Mouse (Mus musculus): ENCODE results near the gene Fam219b. TPM values are rescaled to one million over a fixed set of nuclear protein-coding genes. Genes with fewer than 3 reads are reported as not detected.

The Fam219b gene
- polyA plus RNA-seq, 1 experiment from 2014 or later = 23.6 TPM

GRCm38 (mm10) chr9:57554753-57555152, 17.4 kb downstream of the Fam219b start:
- Histone ChIP-seq H3K27ac (ENCODE audit: low read depth, low read length) (no peak overlapping the region), H3K4me3 (ENCODE audit: low read length) (no peak overlapping the region), H3K36me3 (ENCODE audit: control insufficient read depth, insufficient read depth, low read length) (no peaks in the 10 kb centered on the region), H3K9ac (ENCODE audit: low read depth, low read length) (no peak overlapping the region), H3K9me3 (ENCODE audit: control insufficient read depth, low read length) (no peaks in the 10 kb centered on the region), H3K4me2 (ENCODE audit: low read length) (no peak overlapping the region), H3K4me1 (ENCODE audit: control insufficient read depth, insufficient read depth, low read depth, low read length) (peaks cover 6% of the 10 kb centered on the region), H3K27me3 (replicated peaks; ENCODE audit: control insufficient read depth, insufficient read depth, low read length) (no peaks in the 10 kb centered on the region; the same call in 1 of the 2 replicates)
- 38% methylated on average over 3 of the region's 3 CpGs for WGBS
- ATAC-seq = no peak

- ATAC-seq = no peak
- H3K9me3 ChIP-seq (ENCODE audit: control insufficient read depth, low read length) = no peaks in the 10 kb centered on the region
- H3K4me3 ChIP-seq (ENCODE audit: low read length) = no peak overlapping the region
- H3K4me2 ChIP-seq (ENCODE audit: low read length) = no peak overlapping the region
- peaks cover 14% of the 10 kb centered on the region for H3K4me1 ChIP-seq (ENCODE audit: control insufficient read depth, insufficient read depth, low read depth, low read length)
- H3K27ac ChIP-seq (ENCODE audit: low read depth, low read length) = no peak overlapping the region
- WGBS = 74% methylated on average over 3 of the region's 3 CpGs
- H3K27me3 ChIP-seq (replicated peaks; ENCODE audit: control insufficient read depth, insufficient read depth, low read length) = no peaks in the 10 kb centered on the region; the same call in 1 of the 2 replicates
- H3K9ac ChIP-seq (ENCODE audit: low read depth, low read length) = no peak overlapping the region
- no peaks in the 10 kb centered on the region for H3K36me3 ChIP-seq (ENCODE audit: control insufficient read depth, insufficient read depth, low read length)
These were observed 19.9 kb downstream of the Fam219b start for GRCm38 (mm10) chr9:57557215-57557614.

GRCm38 (mm10) chr9:57558625-57559024, 21.3 kb downstream of the Fam219b start:
- H3K4me3 ChIP-seq (ENCODE audit: low read length) = no peak overlapping the region
- 91% methylated on average over 4 of the region's 4 CpGs for WGBS
- no peaks in the 10 kb centered on the region for H3K9me3 ChIP-seq (ENCODE audit: control insufficient read depth, low read length)
- no peaks in the 10 kb centered on the region for H3K36me3 ChIP-seq (ENCODE audit: control insufficient read depth, insufficient read depth, low read length)
- no peak for ATAC-seq
- no peak overlapping the region for H3K4me2 ChIP-seq (ENCODE audit: low read length)
- peaks cover 20% of the 10 kb centered on the region for H3K4me1 ChIP-seq (ENCODE audit: control insufficient read depth, insufficient read depth, low read depth, low read length)
- H3K9ac ChIP-seq (ENCODE audit: low read depth, low read length) = no peak overlapping the region
- H3K27ac ChIP-seq (ENCODE audit: low read depth, low read length) = no peak overlapping the region
- H3K27me3 ChIP-seq (replicated peaks; ENCODE audit: control insufficient read depth, insufficient read depth, low read length) = no peaks in the 10 kb centered on the region; the same call in 1 of the 2 replicates

GRCm38 (mm10) chr9:57559568-57559967, 22.2 kb downstream of the Fam219b start:
- no peaks in the 10 kb centered on the region; the same call in 1 of the 2 replicates for H3K27me3 ChIP-seq (replicated peaks; ENCODE audit: control insufficient read depth, insufficient read depth, low read length)
- H3K9me3 ChIP-seq (ENCODE audit: control insufficient read depth, low read length) = no peaks in the 10 kb centered on the region
- WGBS = 69% methylated on average over 2 of the region's 2 CpGs
- no peak overlapping the region for H3K4me3 ChIP-seq (ENCODE audit: low read length)
- ATAC-seq = no peak
- no peak overlapping the region for H3K9ac ChIP-seq (ENCODE audit: low read depth, low read length)
- H3K27ac ChIP-seq (ENCODE audit: low read depth, low read length) = no peak overlapping the region
- H3K4me2 ChIP-seq (ENCODE audit: low read length) = no peak overlapping the region
- peaks cover 22% of the 10 kb centered on the region for H3K4me1 ChIP-seq (ENCODE audit: control insufficient read depth, insufficient read depth, low read depth, low read length)
- H3K36me3 ChIP-seq (ENCODE audit: control insufficient read depth, insufficient read depth, low read length) = no peaks in the 10 kb centered on the region

- H3K4me1 ChIP-seq (ENCODE audit: control insufficient read depth, insufficient read depth, low read depth, low read length) = peaks cover 22% of the 10 kb centered on the region
- H3K9me3 ChIP-seq (ENCODE audit: control insufficient read depth, low read length) = no peaks in the 10 kb centered on the region
- H3K27me3 ChIP-seq (replicated peaks; ENCODE audit: control insufficient read depth, insufficient read depth, low read length) = no peaks in the 10 kb centered on the region; the same call in 1 of the 2 replicates
- peak overlapping the region; percentile 86 for H3K4me2 ChIP-seq (ENCODE audit: low read length)
- no peaks in the 10 kb centered on the region for H3K36me3 ChIP-seq (ENCODE audit: control insufficient read depth, insufficient read depth, low read length)
- H3K9ac ChIP-seq (ENCODE audit: low read depth, low read length) = peak overlapping the region; percentile 72
- peak overlapping the region; percentile 62 for H3K4me3 ChIP-seq (ENCODE audit: low read length)
- H3K27ac ChIP-seq (ENCODE audit: low read depth, low read length) = peak overlapping the region; percentile 87
- 21% methylated on average over 7 of the region's 7 CpGs for WGBS
- no peak for ATAC-seq
These were observed 22.9 kb downstream of the Fam219b start for GRCm38 (mm10) chr9:57560263-57560662.

GRCm38 (mm10) chr9:57560861-57561710, 23.8 kb downstream of the Fam219b start, which contains the start of gene Scamp2:
Scamp2 (plus strand) TSS chr9:57560943.
- Histone ChIP-seq H3K36me3 (ENCODE audit: control insufficient read depth, insufficient read depth, low read length) (no peaks in the 10 kb centered on the region), H3K4me1 (ENCODE audit: control insufficient read depth, insufficient read depth, low read depth, low read length) (peaks cover 22% of the 10 kb centered on the region), H3K27ac (ENCODE audit: low read depth, low read length) (peak within 1 kb of the TSS; percentile 87), H3K27me3 (replicated peaks; ENCODE audit: control insufficient read depth, insufficient read depth, low read length) (no peaks in the 10 kb centered on the region; the same call in 1 of the 2 replicates), H3K9ac (ENCODE audit: low read depth, low read length) (peak within 1 kb of the TSS; percentile 72), H3K4me2 (ENCODE audit: low read length) (peak within 1 kb of the TSS; percentile 86), H3K4me3 (ENCODE audit: low read length) (peak within 1 kb of the TSS; percentile 62), H3K9me3 (ENCODE audit: control insufficient read depth, low read length) (no peaks in the 10 kb centered on the region)
- ATAC-seq = peak; percentile 100
- WGBS = 1% methylated on average over 37 of the region's 37 CpGs

GRCm38 (mm10) chr9:57561711-57562099, 24.4 kb downstream of the Fam219b start:
- no peak for ATAC-seq
- Histone ChIP-seq H3K36me3 (ENCODE audit: control insufficient read depth, insufficient read depth, low read length) (no peaks in the 10 kb centered on the region), H3K4me1 (ENCODE audit: control insufficient read depth, insufficient read depth, low read depth, low read length) (peaks cover 22% of the 10 kb centered on the region), H3K9ac (ENCODE audit: low read depth, low read length) (peak overlapping the region; percentile 72; the same call in 1 of the 2 replicates), H3K4me2 (ENCODE audit: low read length) (peak overlapping the region; percentile 86), H3K27ac (ENCODE audit: low read depth, low read length) (no peak overlapping the region), H3K27me3 (replicated peaks; ENCODE audit: control insufficient read depth, insufficient read depth, low read length) (no peaks in the 10 kb centered on the region; the same call in 1 of the 2 replicates), H3K9me3 (ENCODE audit: control insufficient read depth, low read length) (no peaks in the 10 kb centered on the region), H3K4me3 (ENCODE audit: low read length) (peak overlapping the region; percentile 62)
- whole genome bisulfite sequencing = 84% methylated on average over 13 of the region's 13 CpGs

- no peaks in the 10 kb centered on the region; the same call in 1 of the 2 replicates for H3K36me3 ChIP-seq (ENCODE audit: control insufficient read depth, insufficient read depth, low read length)
- 85% methylated on average over 4 of the region's 4 CpGs for WGBS
- H3K9me3 ChIP-seq (ENCODE audit: control insufficient read depth, low read length) = no peaks in the 10 kb centered on the region
- H3K9ac ChIP-seq (ENCODE audit: low read depth, low read length) = no peak overlapping the region
- no peak overlapping the region for H3K4me3 ChIP-seq (ENCODE audit: low read length)
- H3K4me1 ChIP-seq (ENCODE audit: control insufficient read depth, insufficient read depth, low read depth, low read length) = peaks cover 22% of the 10 kb centered on the region
- ATAC-seq = no peak
- no peaks in the 10 kb centered on the region; the same call in 1 of the 2 replicates for H3K27me3 ChIP-seq (replicated peaks; ENCODE audit: control insufficient read depth, insufficient read depth, low read length)
- H3K27ac ChIP-seq (ENCODE audit: low read depth, low read length) = no peak overlapping the region
- no peak overlapping the region; the same call in 1 of the 2 replicates for H3K4me2 ChIP-seq (ENCODE audit: low read length)
These were observed 25.6 kb downstream of the Fam219b start for GRCm38 (mm10) chr9:57562896-57563372.

GRCm38 (mm10) chr9:57564609-57565008, 27.3 kb downstream of the Fam219b start:
- Histone ChIP-seq H3K4me1 (ENCODE audit: control insufficient read depth, insufficient read depth, low read depth, low read length) (peaks cover 22% of the 10 kb centered on the region), H3K27me3 (replicated peaks; ENCODE audit: control insufficient read depth, insufficient read depth, low read length) (no peaks in the 10 kb centered on the region), H3K36me3 (ENCODE audit: control insufficient read depth, insufficient read depth, low read length) (peaks cover 9% of the 10 kb centered on the region; the same call in 1 of the 2 replicates), H3K9me3 (ENCODE audit: control insufficient read depth, low read length) (no peaks in the 10 kb centered on the region), H3K4me3 (ENCODE audit: low read length) (no peak overlapping the region), H3K9ac (ENCODE audit: low read depth, low read length) (no peak overlapping the region), H3K27ac (ENCODE audit: low read depth, low read length) (no peak overlapping the region), H3K4me2 (ENCODE audit: low read length) (no peak overlapping the region)
- ATAC-seq = no peak
- 84% methylated on average over 6 of the region's 6 CpGs for WGBS
